Mouse (Mus musculus) brain, embryonic 14.5 days (tissue): ENCODE measurements at regions not wholly inside any gene's neighbourhood (a gene's known extent, or its start where the extent isn't known, plus 50 kb on each side); places are given as distances from the start of the nearest gene placed in this dataset.

ENCODE experiments used
- CTCF ChIP-seq: fragments of 200-500 bp; IDR thresholded peaks from 2 replicates; pipeline ENCODE4 v1.5.1; 2012; ENCODE audit warnings: inconsistent platforms, mild to moderate bottlenecking, moderate library complexity, borderline replicate concordance; ENCODE audit not compliant: insufficient read depth, insufficient read length; ENCODE audit errors: extremely low read depth
- POLR2A ChIP-seq: fragments of 200-500 bp; IDR thresholded peaks from 2 replicates; pipeline ENCODE4 v1.6.1; 2012; ENCODE audit warnings: mild to moderate bottlenecking, inconsistent platforms, borderline replicate concordance; ENCODE audit not compliant: poor library complexity, insufficient read depth, insufficient read length, severe bottlenecking; ENCODE audit errors: extremely low read depth

DNA sequence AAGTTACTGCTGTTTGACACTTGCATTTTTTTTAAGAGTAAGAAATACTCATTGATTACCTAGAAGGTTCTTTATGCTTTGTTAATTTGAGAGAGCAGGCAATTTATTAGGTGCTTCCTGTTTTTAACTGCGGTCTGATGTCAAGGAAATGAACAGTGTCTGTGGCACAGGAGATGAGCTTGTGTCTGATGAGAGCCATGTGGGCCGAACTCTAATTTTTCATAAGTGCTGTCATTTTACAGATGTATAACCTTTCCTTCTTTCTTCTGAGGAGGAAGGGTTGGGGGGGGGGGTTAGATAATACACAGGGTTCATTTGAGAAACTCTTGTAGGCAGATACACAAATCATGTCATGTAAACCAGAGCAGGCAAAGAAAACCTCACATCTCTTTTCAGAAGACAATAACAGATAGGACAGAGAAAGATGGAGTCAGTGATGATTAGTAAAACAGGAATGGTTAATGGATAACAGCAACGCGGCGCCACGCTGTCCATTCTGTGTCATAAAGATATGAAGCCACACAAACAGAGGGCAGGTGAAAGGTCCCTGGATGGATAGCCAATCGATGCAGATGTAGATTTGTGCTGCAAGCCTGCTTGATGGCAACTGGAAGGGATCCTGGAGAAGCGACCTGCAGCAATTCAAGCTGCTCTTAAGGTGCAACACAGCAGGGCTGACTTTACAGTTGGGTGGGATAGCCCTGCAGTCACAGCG, 291.4 kb upstream of the Fam241a start:
- no peak for TF ChIP-seq CTCF
- no peak for TF ChIP-seq POLR2A
